Mouse (Mus musculus): ENCODE measurements around the gene Col6a2. TPM values are rescaled to one million over a fixed set of nuclear protein-coding genes. Genes with fewer than 3 reads are reported as not detected.

Col6a2 gene
- total RNA-seq, 2 experiments from 2014 or later: 224 to 241 TPM

GRCm38 (mm10) chr10:76639952-76640351, 16.5 kb upstream of the Col6a2 start:
- intact Hi-C loops (cut with DNase I): no loop called here

DNA sequence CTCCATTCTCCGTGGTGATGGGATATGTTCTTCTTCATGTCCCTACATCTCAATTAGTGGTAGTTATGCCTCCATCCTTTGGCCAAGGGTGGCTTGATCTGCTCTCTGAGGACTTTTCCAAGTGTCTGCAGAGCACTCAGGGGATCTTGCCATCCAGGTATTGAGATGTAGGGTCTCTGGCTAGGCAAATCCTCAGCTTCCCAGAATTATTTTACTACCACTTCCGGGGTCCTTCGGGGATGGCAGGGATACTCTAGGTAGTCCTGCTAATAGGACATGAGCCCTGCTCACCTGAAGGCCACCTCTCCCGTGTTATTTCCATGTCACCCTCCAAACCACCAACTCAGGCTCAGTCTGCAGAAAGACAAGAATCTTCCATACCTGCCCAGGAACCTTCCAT, 13.2 kb upstream of the Col6a2 start:
- intact Hi-C loops (cut with DNase I): no loop called here
- DNase-seq: no peak

More at GRCm38 (mm10) chr10:76639952-76640351, 16.5 kb upstream of the Col6a2 start:
- DNase-seq: no peak

- intact Hi-C loops (cut with DNase I): no loop called here
- DNase-seq: peak; percentile 68
Measured at GRCm38 (mm10) chr10:76636026-76636425, 12.6 kb upstream of the Col6a2 start.

GRCm38 (mm10) chr10:76634584-76634983, 11.2 kb upstream of the Col6a2 start:
- intact Hi-C loops (cut with DNase I): no loop called here
- no peak for DNase-seq

DNA sequence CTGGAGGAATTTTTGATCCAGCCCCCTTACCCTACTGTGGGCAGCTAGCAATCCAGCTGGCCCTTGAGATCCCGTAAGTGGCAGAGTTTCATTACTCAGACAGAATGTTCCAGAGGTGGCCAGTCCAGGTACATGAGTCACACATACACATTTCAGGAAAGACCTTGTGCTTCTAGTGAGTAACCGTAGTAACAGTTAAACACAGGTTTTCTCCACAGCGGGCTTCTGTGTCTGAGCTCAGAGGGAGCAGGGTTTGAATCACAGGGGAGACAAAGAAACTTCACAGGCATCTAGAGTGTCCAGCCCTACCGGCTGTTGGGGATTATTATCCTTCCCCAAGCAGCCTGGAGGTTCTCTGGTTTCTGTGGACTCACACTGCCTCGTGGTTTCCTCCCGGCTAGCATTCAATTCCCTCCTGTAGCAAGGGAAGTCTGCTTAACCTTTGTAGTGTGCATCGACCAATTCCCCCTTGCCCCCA, 10.7 kb upstream of the Col6a2 start:
- intact Hi-C loops (cut with DNase I): no loop called here
- peak in 1 of 2 experiments; percentile 20 for DNase-seq

DNA sequence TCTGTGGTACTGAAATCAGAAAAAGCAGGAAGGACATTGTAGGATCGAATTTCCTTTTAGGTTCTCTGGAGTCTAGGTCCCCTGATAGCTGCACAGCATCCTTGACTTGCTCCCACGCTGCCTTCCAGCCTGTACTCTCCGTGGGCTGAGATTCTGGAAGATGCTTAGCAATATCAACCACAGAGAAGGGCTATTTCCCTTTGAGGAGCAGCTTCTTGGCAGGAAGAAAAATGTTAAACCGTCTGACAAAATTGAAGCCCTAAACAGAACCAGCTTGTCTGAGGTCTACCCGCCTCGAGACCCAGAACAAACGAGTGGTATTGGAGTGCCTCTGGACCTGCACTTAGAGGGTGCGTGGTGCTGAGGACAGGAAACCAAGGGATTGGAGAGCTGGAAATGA, 9.2 kb upstream of the Col6a2 start:
- intact Hi-C loops (cut with DNase I): no loop called here
- peak in 1 of 2 experiments; percentile 22 for DNase-seq

DNA sequence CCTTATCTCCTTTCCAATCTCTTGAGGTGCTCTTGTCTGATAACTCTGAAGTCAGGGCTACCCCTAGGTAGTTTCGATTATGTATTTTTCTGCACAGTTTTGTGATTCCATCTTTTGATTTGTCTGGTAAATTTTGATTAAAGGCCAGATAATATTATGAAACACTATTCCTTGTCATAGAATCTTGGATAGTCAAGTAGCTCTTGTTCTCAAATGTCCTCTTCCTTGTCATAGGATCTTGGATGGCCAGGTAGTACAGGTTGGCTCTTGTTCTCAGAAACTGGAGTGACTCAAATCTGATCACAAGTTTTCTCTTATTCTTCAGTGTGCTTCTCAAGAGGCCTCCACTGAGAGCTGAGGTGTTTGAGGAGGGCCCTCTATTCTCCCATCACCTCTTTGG, 7.2 kb upstream of the Col6a2 start:
- no peak for DNase-seq
- intact Hi-C loops (cut with DNase I): no loop called here

DNA sequence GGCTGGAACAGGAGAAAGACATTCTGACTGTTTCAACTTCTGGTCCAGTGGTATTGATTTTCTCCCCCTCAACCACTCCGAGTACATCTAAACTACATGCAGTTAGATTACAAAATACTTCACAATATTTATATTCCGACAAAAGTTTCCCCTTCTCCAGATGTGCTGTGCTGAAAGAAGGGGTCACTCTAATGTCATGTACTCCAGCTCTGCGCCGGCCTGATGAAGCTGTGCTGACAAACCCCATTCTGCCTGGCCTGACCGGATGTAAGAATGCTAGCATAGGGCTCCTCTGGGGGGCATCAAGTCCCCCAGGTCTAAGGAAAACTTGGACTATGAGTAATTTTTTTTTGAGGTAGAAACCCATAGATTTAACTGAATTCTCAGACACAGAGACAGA, 4.3 kb upstream of the Col6a2 start:
- DNase-seq: no peak
- intact Hi-C loops (cut with DNase I): no loop called here

DNA sequence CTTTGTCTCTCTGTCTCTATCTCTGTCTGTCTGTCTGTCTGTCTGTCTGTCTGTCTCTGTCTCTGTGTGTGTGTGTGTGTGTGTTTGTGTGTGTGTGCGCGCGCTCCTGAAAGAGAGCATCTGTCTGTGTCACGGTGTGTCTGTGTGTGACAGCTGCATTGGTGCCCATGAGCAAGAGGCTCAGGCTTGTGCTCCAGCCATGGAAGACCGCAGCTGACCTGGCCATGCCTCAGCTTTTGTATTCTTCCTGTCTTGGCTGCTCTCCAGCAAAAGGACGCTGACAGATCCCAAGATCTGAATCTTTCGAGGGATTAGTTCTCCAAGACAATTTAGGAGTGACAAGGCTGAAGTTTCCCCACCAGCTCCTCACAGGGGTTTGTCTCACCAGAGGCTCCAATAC, 1.5 kb upstream of the Col6a2 start:
- DNase-seq: no peak
- intact Hi-C loops (cut with DNase I): no loop called here

- no peak for DNase-seq
- intact Hi-C loops (cut with DNase I): loop anchor here (1.0 to 2.0 kb wide), 3 partner anchors 73 to 111 kb away; no protein-coding TSS in a partner anchor
Measured at GRCm38 (mm10) chr10:76623734-76624133, 304 bp upstream of the Col6a2 start.

DNA sequence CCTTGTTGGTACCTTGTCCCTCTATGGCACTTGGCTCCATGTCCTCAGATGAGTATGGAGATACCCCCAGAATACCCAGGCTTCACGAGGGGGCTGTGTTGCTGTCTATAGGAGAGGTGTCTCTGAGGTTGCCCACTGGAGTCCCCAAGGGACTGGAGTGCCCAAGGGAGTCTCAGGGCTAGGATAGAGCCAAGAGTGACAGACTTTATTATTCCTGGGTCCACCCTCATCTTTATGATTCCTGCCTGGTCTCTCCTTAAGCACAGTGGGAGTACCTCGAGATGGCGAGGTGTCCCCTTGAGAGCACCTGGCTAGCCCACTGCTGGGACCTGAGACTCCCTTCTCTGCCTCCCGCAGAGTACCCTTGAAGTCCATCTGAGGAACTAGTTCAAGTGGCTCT, 1.0 kb downstream of the Col6a2 start:
- intact Hi-C loops (cut with DNase I): loop anchor here (2.0 kb wide), 2 partner anchors 72 to 112 kb away; no protein-coding TSS in a partner anchor

DNA sequence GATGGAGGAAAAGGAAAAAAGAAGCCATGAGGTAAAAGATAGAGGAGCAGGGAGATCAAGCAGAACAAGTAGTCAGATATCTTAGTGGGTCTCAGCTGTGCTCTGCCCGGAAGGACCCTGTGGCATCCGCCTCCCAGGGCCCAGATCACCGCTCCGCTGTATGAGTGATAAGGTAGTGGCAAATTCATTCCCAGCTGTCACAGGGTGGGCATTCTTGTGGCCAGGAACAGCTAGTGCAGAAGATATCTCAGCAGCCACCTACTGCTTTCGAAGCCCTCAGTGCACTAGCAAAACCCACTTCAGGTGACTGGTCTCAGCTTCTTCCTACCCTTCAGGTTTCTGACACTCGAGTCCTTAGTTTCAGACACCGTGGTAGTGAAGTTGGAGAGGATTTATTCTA, 11.0 kb downstream of the Col6a2 start:
- intact Hi-C loops (cut with DNase I): no loop called here
- no peak for DNase-seq

More for the DNA sequence above, 1.0 kb downstream of the Col6a2 start:
- DNase-seq: no peak

GRCm38 (mm10) chr10:76602690-76603089, 20.7 kb downstream of the Col6a2 start:
- intact Hi-C loops (cut with DNase I): no loop called here
- DNase-seq: peak; percentile 51 to 52

GRCm38 (mm10) chr10:76596338-76596737, 27.1 kb downstream of the Col6a2 start:
- no peak for DNase-seq
- intact Hi-C loops (cut with DNase I): no loop called here

DNA sequence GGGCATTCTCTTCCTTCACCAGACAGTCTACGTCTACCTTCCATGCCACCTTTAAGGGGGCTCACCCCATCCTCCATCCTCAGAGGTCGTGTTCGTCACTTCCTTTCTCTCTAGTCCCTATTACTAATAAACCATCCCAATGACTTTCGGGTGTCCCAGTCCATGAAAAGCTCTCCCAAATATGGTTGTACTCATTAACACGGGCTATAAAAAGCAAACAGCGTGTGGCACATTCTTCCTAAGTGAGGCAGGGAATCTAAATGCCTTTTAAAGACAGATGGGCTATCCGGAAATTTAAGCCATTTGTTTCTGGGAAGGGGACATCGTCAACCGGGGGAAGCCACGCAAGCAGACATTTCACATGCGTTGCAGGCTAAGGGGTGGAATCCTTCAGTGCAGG, 33.2 kb downstream of the Col6a2 start:
- intact Hi-C loops (cut with DNase I): no loop called here
- peak in 1 of 2 experiments; percentile 40 for DNase-seq

DNA sequence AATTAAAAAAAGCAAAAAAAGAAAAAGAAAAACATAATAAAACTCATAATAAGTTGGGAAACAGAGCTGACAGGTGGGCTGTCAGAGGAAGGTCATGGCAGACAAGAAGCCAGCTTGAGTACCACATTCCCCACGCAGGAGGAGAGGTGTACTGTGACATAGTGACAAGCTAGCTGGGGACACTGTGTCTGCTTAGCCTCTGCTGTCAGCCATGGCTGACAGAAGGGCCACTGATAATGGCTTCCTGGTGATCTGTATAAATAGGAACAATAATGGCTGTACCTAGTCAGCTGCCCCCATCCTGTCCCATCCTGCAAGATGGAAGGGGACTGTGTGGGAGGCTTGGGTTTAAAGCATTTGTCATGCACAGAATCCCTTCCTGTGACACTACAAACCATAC, 37.2 kb downstream of the Col6a2 start:
- intact Hi-C loops (cut with DNase I): no loop called here
- peak in 1 of 2 experiments; percentile 44 for DNase-seq

GRCm38 (mm10) chr10:76584138-76584537, 39.3 kb downstream of the Col6a2 start:
- intact Hi-C loops (cut with DNase I): no loop called here
- DNase-seq: no peak

- intact Hi-C loops (cut with DNase I): no loop called here
- DNase-seq: no peak
Measured at GRCm38 (mm10) chr10:76576920-76577319, 46.5 kb downstream of the Col6a2 start.

DNA sequence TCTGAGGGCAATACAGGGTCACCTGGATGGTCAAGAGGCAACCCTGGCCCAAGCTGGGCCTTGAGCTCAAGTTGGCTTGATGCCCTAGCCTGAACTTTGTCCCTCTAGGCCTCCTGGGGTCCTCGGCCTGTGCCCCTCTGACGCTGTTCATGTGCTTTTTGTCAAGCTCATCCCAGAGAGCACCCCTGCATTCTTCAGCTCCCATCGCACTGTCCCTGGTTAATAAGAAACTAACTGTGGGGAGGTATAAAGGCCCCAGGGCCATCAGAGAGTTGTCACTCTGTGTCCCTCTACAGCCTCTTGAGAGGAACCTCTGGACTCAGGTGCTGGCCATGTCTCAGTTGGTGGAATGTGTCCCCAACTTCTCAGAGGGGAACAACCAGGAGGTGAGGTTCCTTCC, 48.1 kb downstream of the Col6a2 start, which contains the start of gene Ftcd:
Gene Ftcd, plus strand, starts transcription at position 275 of the 400 bp plus-strand sequence.
- intact Hi-C loops (cut with DNase I): no loop called here
- no peak for DNase-seq

DNA sequence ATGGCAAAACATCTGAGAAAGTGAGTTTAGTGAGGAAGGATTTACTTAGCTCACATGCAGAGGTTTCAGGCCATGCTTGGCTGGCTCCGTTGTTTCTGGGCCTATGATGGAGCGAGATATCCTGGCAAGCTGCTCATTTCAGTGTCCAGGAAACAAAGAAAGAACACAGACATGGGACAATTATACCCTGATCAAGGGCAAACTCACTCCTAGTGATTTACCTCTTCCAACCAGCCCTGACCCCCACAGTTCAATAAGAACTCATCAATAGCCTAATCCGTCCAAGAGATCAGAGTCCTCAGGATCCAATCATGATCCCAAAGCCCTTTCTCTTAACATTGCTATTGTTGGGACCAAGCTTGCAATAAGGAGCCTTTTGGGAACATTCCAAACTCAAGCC, 51.3 kb downstream of the Col6a2 start:
- intact Hi-C loops (cut with DNase I): no loop called here
- no peak for DNase-seq

DNA sequence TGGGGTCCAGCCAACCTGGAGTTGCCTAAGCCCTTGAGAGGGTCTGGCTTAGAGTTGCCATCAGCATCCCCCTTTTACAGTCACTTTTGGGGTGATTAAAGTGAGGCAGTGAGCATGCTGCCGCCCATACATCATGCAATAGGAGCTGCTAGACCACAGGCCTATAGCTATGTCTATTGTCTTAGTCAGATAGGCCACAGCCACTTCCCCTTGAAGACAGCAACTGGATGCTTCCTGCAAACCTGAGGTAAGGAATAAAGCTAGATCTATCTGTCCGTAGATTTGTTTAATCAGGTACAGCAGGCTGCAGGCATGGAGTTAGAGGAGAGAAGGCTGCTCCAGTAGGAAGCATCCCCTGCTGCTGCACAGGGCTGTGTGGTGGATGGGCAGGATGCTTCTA, 52.4 kb downstream of the Col6a2 start:
- intact Hi-C loops (cut with DNase I): no loop called here

GRCm38 (mm10) chr10:76569996-76570685, 53.3 kb downstream of the Col6a2 start:
- no peak for DNase-seq
- intact Hi-C loops (cut with DNase I): no loop called here

More for the DNA sequence above, 52.4 kb downstream of the Col6a2 start:
- DNase-seq: no peak
